Mouse (Mus musculus) heart, embryonic 10.5 days (tissue): Measurements from ENCODE around the gene Cant1. TPM values are rescaled to one million over a fixed set of nuclear protein-coding genes. Genes with fewer than 3 reads are reported as not detected.

Experiments used
- DNase-seq: peaks from one replicate; pipeline ENCODE4 v3.0.0-alpha.2; 2017; ENCODE audit warnings: low spot score
- H3K27ac ChIP-seq: fragments of 300-500 bp; sonication (generic); 2 replicates; pipeline ENCODE4 v1.5.1; 2016; ENCODE audit warnings: mild to moderate bottlenecking
- H3K27me3 ChIP-seq: fragments of 300-500 bp; sonication (generic); 2 replicates; pipeline ENCODE4 v1.6.1; 2016; ENCODE audit warnings: mild to moderate bottlenecking; ENCODE audit not compliant: poor library complexity, insufficient read depth, severe bottlenecking
- H3K36me3 ChIP-seq: fragments of 300-500 bp; sonication (generic); 2 replicates; pipeline ENCODE4 v1.6.1; 2016; ENCODE audit warnings: mild to moderate bottlenecking, moderate library complexity
- H3K4me1 ChIP-seq: fragments of 300-500 bp; sonication (generic); 2 replicates; pipeline ENCODE4 v1.6.1; 2016; ENCODE audit warnings: mild to moderate bottlenecking
- H3K4me3 ChIP-seq: fragments of 300-500 bp; sonication (generic); 2 replicates; pipeline ENCODE4 v1.5.1; 2016; ENCODE audit warnings: mild to moderate bottlenecking, moderate library complexity
- H3K9me3 ChIP-seq: fragments of 300-500 bp; sonication (generic); 2 replicates; pipeline ENCODE4 v1.6.1; 2016; ENCODE audit warnings: mild to moderate bottlenecking, moderate library complexity
- WGBS: fragments of 180-500 bp; shearing (Covaris S2); methylation state at CpG from one replicate; pipeline ENCODE4 v1.1.7; 2016; 5-methylcytosine and 5-hydroxymethylcytosine counted together
- polyA plus RNA-seq: library from polyadenylated mRNA; unstranded; fragments of >200 nt; fragmentation: Nextera tagmentation; extraction: Ambion mirVana; gene quantifications from 2 replicates; pipeline ENCODE4 v1.2.1, GENCODE M21; 2016

The Cant1 gene
- polyA plus RNA-seq, 1 experiment from 2014 or later = 22.4 TPM

DNA sequence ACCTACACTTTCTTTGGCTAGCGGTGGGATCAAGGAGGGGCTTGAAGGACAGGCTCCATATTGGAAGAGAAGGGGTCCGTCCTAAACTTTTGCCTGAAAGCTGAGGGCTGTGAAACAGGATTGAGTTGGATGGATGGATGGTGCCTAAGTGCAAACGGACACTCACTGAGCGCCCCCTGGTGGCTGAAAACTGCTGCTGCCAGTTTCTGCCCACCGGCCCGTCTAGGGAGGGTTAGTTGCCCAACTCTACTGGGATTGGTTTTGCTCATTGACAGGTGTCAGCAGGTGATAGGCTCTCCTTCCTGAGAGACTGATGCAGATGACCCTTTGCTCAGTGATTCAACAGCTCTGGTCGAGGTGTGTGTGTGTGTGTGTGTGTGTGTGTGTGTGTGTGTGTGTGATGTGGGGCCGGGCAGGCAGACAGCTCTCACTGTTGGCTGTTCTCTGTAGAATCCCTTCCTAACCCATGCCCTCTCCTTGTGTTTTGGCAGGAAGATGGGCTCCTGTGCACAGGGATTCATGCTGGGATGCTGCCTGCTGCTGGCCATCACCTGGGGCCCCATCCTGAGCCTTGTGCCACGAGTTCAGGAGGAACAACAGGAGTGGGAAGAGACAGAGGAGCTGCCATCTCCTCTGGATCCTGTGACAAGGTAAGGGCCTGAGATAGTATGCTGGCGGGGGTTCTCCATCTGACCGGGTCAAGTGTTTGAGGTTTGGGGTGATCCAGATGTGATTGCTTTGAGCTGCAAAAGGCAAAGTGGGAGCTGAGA, 24.5 kb upstream of the Cant1 start:
- no peak for DNase-seq
- Histone ChIP-seq H3K27ac (no peak overlapping the region), H3K4me3 (no peak overlapping the region), H3K4me1 (peaks cover 31% of the 10 kb centered on the region), H3K9me3 (no peaks in the 10 kb centered on the region), H3K27me3 (peaks cover 25% of the 10 kb centered on the region), H3K36me3 (no peaks in the 10 kb centered on the region)
- 29% methylated on average over 11 of the region's 11 CpGs for WGBS

DNA sequence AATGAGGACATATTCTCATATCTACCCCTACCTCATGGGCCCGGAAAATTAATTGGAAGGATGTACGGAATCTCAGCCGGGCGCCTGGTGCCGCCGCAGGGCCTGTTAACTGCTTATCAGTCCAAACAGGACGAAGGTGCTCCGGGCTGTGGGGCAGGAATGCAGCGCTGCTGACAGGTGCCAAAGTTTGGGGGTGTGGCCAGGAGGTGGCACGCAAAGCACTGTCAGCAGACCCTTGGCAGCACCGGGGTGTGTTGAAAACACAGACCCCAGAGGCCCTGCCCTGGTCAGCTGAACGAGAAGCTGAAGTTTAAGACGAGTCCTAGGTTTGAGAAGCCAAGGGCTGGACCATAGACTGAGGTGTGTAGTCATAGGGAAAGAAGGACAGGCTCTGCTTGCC, 23.8 kb upstream of the Cant1 start:
- Histone ChIP-seq H3K9me3 (no peaks in the 10 kb centered on the region), H3K4me1 (peaks cover 31% of the 10 kb centered on the region), H3K27me3 (peaks cover 19% of the 10 kb centered on the region), H3K27ac (no peak overlapping the region), H3K36me3 (no peaks in the 10 kb centered on the region), H3K4me3 (0 out of 2 replicates have a peak overlapping the region, but pooled peaks have one; percentile 13)
- 40% methylated on average over 13 of the region's 13 CpGs for WGBS
- DNase-seq = no peak

DNA sequence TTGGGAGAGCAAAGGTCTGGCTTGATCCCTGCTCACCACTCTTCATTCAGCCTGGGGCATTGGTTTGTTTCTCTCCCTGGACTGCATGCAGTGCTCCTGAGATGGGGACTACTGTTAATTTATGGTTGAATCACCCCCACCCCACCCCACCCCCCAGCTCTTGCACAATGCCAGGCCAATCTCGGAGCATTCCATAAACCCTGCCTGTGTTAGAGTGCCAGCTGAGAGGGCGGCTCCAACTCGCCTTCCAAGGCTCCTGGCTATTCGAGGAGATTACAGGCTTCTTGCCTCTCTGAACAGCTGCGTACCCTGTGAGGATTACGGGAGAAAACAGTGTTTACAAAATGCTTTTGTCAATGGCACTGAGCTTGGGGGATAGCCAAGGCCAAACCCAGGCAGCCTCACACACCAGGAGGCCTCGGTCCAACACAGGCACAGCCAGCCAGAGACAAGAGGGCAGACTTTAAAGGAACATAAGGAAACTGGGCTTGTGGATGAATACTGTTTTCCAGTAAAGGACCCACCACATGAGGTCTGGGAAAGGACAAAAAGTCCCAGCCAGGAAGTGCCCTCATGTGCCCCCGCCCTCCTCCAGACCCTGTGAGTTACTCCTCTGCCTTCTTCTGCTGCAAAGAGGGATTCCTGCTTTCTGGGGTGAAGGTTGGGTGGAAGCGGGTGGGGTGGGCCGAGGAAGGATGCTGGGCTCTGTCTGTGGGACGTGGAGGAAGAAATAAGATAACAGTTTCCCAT, 20.0 kb upstream of the Cant1 start:
- H3K4me3 ChIP-seq = no peak overlapping the region
- peaks cover 54% of the 10 kb centered on the region for H3K4me1 ChIP-seq
- 40% methylated on average over 11 of the region's 11 CpGs for WGBS
- DNase-seq = no peak
- H3K27ac ChIP-seq = peak overlapping the region; percentile 17
- no peaks in the 10 kb centered on the region for H3K9me3 ChIP-seq
- H3K36me3 ChIP-seq = no peaks in the 10 kb centered on the region
- peaks cover 13% of the 10 kb centered on the region; the same call in 1 of the 2 replicates for H3K27me3 ChIP-seq

DNA sequence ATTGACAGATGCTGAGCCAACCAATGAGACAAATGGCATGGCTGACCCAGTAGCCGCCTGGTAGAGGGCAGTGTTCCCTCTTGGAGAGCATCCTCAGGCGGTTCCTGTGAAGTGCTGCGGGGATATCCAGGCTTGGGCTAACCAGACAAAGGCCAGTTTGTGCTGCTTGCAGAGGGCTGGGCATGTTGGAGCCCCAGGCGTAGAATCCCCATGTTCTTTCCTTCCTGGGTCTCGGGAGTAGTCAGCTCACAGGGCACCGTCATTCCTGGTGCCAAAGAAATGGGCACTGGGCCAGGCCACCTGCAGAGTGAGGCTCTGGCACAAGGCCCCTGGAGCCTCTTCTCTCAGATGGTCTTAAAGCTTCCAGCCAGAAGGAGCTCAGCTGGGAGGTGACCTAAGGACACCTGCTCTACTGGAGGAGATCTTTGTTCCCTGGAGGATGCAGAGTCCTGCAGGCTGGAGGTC, 17.6 kb upstream of the Cant1 start:
- WGBS = 41% methylated on average over 6 of the region's 6 CpGs
- no peak overlapping the region for H3K27ac ChIP-seq
- peaks cover 9% of the 10 kb centered on the region; the same call in 1 of the 2 replicates for H3K27me3 ChIP-seq
- H3K4me1 ChIP-seq = peaks cover 59% of the 10 kb centered on the region
- no peak overlapping the region for H3K4me3 ChIP-seq
- no peaks in the 10 kb centered on the region for H3K9me3 ChIP-seq
- H3K36me3 ChIP-seq = no peaks in the 10 kb centered on the region
- DNase-seq = no peak

DNA sequence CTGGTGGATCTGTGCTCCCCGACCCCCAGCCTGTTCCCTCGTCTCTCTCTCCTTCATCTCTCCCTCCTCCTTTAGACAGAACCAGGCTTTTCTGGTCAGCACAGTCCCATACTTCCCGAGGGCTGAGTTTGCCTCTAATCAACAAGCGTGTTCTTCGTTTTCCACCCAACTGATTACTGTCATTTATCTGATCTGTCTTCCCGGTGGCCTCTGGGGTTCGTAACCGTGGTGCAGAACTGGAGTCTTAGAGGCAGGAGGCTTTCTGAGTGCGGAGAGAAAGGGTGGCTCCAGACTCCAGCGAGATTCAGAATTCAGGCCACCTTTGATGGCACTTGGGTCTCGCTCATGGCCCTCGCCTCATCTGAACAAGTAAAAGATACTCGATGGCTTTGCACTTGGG, 15.2 kb upstream of the Cant1 start:
- no peak for DNase-seq
- H3K36me3 ChIP-seq = no peaks in the 10 kb centered on the region
- H3K27me3 ChIP-seq = peaks cover 11% of the 10 kb centered on the region; the same call in 1 of the 2 replicates
- peak overlapping the region; percentile 79 for H3K27ac ChIP-seq
- peak overlapping the region; percentile 48 for H3K4me3 ChIP-seq
- WGBS = 34% methylated on average over 13 of the region's 13 CpGs
- H3K4me1 ChIP-seq = peaks cover 62% of the 10 kb centered on the region
- H3K9me3 ChIP-seq = no peaks in the 10 kb centered on the region

DNA sequence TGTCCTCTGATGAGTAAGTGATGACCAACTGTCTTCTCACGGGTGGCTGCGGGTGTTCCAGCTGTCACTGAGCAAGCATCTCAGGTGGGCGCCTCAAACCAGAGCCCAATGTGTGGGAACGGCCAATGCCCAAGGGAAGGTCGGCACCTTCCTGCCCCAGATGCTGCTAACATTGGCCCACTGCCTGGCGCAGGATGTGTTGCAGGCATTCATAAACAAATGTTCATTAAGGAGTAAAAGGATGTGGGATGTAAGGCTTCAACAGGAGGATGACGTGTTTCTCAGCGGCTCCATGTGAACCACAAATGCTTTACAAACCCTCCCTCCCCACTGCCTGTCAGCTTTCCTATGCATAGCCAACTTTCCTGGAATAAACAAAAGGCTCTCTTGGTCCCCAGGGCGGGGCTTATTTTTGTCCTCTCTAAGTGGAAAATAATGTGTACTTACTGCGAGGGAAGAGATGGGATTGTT, 14.5 kb upstream of the Cant1 start:
- Histone ChIP-seq H3K36me3 (no peaks in the 10 kb centered on the region), H3K9me3 (no peaks in the 10 kb centered on the region), H3K4me1 (peaks cover 62% of the 10 kb centered on the region), H3K27me3 (peaks cover 16% of the 10 kb centered on the region; the same call in 1 of the 2 replicates), H3K4me3 (peak overlapping the region; percentile 48), H3K27ac (peak overlapping the region; percentile 79; the same call in 1 of the 2 replicates)
- no peak for DNase-seq
- 63% methylated on average over 10 of the region's 10 CpGs for WGBS

DNA sequence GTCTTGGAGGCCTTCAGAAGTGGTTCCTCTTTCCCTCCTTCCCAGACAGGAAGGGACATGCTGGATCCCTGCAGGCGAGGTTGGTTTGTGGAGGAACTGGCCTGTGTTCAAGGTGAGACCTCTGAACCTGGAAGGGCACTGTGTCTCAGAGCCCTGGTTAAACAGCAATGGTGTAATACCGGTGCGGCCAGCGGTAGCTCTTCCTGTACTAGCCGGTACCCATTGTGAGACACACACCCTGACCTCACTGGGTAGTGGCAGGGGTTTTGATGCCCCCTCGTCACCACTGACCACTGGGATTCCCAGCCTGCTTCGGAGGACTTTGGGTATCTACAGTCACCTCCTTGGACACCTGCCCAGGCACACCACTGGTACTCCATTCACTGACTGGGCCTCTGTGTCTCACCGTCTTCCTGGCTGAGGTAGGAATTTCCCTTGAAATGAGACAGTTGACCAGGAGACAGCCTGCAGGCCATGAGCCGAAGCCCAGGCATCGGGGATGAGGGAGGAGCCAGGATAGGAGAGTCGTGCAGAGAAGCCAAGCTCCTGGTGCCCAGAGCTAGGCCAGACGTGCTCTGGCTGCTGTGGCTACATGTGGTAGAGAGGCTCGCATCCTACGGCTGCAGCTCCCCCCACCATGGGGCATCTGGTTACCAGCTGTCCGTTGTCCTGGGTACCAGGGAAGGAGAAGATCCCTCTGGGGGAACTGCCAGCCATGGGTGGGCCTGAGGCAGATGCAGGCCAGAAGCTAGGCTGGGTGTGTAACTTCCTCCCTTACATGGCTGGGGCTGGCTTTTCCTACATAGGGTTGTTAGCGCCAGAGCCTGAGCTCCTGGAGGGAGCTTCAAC, 12.4 kb upstream of the Cant1 start:
- H3K27ac ChIP-seq = 0 out of 2 replicates have a peak overlapping the region, but pooled peaks have one; percentile 6
- H3K4me1 ChIP-seq = peaks cover 77% of the 10 kb centered on the region
- peaks cover 18% of the 10 kb centered on the region; the same call in 1 of the 2 replicates for H3K27me3 ChIP-seq
- DNase-seq = no peak
- WGBS = 71% methylated on average over 16 of the region's 16 CpGs
- H3K4me3 ChIP-seq = no peak overlapping the region
- H3K36me3 ChIP-seq = no peaks in the 10 kb centered on the region
- no peaks in the 10 kb centered on the region for H3K9me3 ChIP-seq

DNA sequence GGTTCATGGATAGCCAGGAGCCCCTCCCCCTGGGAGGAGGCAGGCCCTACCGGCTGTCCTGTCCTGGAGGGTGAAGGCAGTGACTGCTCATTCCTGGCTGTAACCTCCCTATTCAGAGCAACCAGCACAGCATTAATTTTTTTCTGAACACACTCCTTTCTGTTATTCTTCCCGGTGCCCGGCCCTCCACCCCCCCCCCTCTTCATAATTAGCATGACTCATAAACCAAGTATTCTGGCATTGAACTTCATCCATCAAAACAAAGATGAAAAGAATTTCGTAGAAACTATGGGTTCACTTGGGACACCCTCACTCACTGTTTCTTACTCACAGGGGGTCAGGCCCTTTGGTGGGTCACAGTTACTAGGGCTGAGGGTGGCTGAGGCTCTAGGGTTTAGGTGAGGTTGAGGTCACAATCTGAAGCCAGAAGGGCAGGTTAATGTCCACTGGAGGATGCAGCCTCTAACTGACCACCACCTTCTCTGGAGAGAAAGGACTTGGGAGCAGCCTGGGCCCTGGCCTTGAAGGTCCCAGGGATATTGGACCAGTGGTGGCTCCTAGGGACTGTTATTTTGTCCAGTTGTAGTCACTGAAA, 11.5 kb upstream of the Cant1 start:
- 0 out of 2 replicates have a peak overlapping the region, but pooled peaks have one; percentile 6 for H3K27ac ChIP-seq

DNA sequence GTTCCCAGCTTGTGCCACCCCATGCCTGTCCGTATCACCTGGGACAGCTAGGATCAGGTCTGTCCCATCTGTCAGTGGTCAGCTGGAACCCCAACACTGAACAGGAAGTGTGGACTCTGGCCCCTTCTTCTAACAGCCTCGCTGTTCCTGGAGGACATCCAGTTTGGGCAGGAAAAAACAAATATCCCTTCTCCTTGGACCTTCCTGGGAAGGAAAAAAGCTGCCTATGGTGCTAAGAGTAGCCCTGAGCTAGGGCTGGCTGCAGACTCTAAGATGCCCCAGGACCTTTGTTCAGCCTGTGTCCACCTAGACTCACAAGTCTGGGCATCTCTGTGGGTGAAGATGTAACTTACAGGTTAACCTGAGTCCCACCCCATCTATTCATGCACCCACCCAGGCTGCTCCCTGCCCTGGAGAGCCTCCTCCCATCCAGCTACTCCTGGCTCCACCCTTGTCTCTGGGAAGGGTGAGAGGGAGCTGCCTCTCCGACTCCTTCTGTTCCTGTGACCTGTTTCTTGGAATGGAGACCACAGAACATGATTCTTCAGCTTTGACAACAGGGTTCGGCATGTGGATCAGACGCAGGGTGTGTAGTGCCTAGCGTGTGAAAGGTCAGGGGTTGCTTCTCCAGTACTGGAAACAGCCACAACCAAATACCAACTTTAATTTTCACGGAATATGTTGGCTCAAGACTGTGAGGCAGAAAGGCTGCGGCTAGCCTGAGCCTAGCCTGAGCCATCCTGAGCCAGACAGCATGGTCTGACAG, 10.2 kb upstream of the Cant1 start:
- no peaks in the 10 kb centered on the region for H3K9me3 ChIP-seq
- DNase-seq = no peak
- H3K36me3 ChIP-seq = no peaks in the 10 kb centered on the region
- peaks cover 75% of the 10 kb centered on the region for H3K4me1 ChIP-seq
- H3K4me3 ChIP-seq = peak overlapping the region; percentile 49
- peaks cover 9% of the 10 kb centered on the region; the same call in 1 of the 2 replicates for H3K27me3 ChIP-seq
- H3K27ac ChIP-seq = peak overlapping the region; percentile 43; the same call in 1 of the 2 replicates
- 61% methylated on average over 8 of the region's 8 CpGs for WGBS

More for the DNA sequence above, 11.5 kb upstream of the Cant1 start:
- Histone ChIP-seq H3K4me1 (peaks cover 75% of the 10 kb centered on the region), H3K9me3 (no peaks in the 10 kb centered on the region), H3K27me3 (peaks cover 16% of the 10 kb centered on the region; the same call in 1 of the 2 replicates), H3K36me3 (no peaks in the 10 kb centered on the region), H3K4me3 (no peak overlapping the region)
- DNase-seq = no peak
- 52% methylated on average over 4 of the region's 4 CpGs for WGBS

DNA sequence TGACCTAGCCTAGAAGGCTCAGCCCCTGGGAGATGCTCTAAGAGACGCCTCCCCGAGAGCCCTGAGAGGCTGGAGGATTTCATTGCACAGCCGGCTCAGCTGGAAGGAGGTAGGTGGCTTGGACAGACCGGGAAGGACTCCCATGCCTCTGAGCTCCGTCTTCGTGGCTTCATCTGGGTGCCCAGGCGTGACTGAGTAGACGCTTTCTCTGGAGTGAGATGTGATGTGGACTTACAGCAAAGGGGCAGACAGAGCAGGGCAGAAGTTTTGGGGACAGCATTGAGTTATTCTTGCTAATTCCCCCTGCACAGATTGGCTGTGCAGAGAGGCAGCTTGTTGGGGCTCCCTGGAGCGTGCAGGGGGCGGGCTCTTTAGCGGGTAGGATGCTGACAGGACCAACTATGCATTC, 9.6 kb upstream of the Cant1 start:
- DNase-seq = no peak
- Histone ChIP-seq H3K27ac (peak overlapping the region; percentile 43), H3K27me3 (peaks cover 9% of the 10 kb centered on the region; the same call in 1 of the 2 replicates)

DNA sequence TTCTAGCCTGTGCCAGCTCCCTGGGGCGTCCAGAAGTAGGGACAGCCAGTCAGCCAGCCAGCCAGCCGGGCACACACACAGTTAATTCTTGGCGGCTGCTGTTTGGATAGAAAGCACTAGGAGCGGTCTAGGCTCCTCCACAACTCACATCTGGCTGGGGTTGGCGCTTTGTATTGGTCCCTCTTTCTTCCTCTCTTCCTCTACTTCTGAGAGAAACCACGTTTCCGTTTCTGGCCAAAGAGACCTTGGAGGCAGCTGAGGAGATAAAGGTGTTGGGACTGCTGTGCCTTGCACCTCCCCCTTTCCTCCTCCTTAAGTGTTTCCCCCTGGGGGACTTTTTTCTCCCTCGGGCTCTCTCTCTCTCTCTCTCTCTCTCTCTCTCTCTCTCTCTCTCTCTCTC, 9.1 kb upstream of the Cant1 start, which contains the start of gene C1qtnf1:
Gene C1qtnf1 (plus strand): TSS at position 218 of the 400 bp plus-strand sequence.
- DNase-seq = no peak

More for the DNA sequence above, 9.6 kb upstream of the Cant1 start:
- Histone ChIP-seq H3K9me3 (no peaks in the 10 kb centered on the region), H3K36me3 (no peaks in the 10 kb centered on the region), H3K4me1 (peaks cover 75% of the 10 kb centered on the region), H3K4me3 (peak overlapping the region; percentile 49)
- WGBS = 11% methylated on average over 11 of the region's 11 CpGs

More for the DNA sequence above, 9.1 kb upstream of the Cant1 start, which contains the start of gene C1qtnf1:
- Histone ChIP-seq H3K27ac (peak within 1 kb of the TSS; percentile 43), H3K4me3 (peak within 1 kb of the TSS; percentile 49), H3K27me3 (peaks cover 9% of the 10 kb centered on the region; the same call in 1 of the 2 replicates), H3K36me3 (no peaks in the 10 kb centered on the region), H3K9me3 (no peaks in the 10 kb centered on the region), H3K4me1 (peaks cover 73% of the 10 kb centered on the region)
- WGBS = under 1% methylated on average over 8 of the region's 8 CpGs
